Mouse (Mus musculus): ENCODE data around the gene Parva. TPM values are rescaled to one million over a fixed set of nuclear protein-coding genes. Genes with fewer than 3 reads are reported as not detected.

The Parva gene
- polyA plus RNA-seq, 1 experiment from 2014 or later, result 66.2 TPM

DNA sequence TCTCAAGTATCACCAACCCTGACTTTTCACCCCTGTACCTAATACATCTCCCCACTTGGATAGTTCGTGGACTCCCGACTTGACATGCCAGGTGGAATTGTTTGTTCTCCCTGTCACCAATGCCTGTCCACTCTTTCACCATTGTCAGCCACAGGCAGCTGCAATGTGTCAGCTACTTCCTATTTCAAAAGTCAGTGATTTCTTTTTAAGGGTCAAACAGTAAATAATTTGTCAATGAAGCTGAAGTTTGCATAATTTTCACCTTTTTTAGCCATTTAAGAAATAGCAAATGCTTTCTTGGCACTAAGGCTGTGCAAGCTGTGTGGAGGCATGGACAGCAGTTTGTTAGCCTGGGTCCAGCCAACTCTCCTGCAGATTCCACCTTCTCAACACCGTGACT, 12.5 kb downstream of the Parva start:
- H3K4me2 ChIP-seq (replicated peaks), result no peak overlapping the region
- no peak overlapping the region for H3K9ac ChIP-seq
- H3K4me3 ChIP-seq, result no peak overlapping the region
- no peak overlapping the region for H3K27ac ChIP-seq
- H3K36me3 ChIP-seq, result 0 out of 2 replicates have a peak, but pooled peaks cover 2% of the 10 kb centered on the region
- peaks cover 19% of the 10 kb centered on the region for H3K4me1 ChIP-seq
- ATAC-seq (ENCODE audit: low FRiP score), result no peak
- H3K9me3 ChIP-seq (replicated peaks), result peaks cover 1% of the 10 kb centered on the region; the same call in 1 of the 2 replicates
- 88% methylated on average over 3 of the region's 3 CpGs for WGBS
- no peaks in the 10 kb centered on the region for H3K27me3 ChIP-seq

DNA sequence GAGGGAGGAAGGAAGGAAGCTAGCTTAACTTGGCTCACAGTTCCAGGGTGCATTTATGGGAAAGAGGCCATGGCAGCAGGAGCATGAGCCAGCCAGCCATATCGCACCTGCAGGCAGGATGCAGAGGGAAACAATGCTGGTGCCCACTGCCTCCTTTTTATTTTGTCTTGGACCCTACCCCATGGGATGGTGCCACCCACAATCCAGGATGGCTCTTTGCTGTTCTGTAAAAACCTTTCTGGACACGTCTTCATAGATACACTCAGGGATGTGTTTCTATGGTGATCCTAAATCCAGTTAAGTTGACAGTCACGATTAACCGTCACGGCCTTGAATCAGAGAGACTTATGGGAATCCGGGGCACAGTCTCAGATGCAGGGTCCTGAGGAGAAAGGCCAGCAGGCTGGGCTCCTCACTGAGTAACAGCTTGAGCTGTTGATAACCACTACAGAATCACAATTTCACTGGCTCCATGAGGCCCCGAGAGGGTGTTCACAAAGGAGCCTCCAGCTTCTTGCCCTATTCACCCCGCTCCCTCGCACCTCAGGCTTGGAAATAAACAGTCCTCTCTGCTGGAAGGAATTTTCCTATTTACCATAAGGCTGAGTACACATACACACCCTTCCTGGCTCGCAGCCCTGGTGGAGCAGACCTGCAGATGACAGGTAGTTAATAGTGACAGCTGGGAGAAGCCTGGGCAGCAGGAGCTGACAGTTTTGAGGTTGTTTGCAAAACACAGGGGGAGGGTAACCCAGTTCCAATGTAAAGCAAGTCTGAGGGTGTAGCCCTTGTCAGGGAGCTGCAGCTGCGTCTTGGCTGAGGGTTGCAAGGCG, 17.1 kb downstream of the Parva start:
- Histone ChIP-seq H3K36me3 (no peaks in the 10 kb centered on the region), H3K27me3 (no peaks in the 10 kb centered on the region), H3K4me3 (no peak overlapping the region), H3K4me1 (peaks cover 26% of the 10 kb centered on the region), H3K4me2 (replicated peaks) (peak overlapping the region; percentile 26), H3K9ac (no peak overlapping the region), H3K9me3 (replicated peaks) (no peaks in the 10 kb centered on the region), H3K27ac (peak overlapping the region; percentile 79)
- peak; percentile 80 for ATAC-seq (ENCODE audit: low FRiP score)
- WGBS, result 18% methylated on average over 12 of the region's 12 CpGs

DNA sequence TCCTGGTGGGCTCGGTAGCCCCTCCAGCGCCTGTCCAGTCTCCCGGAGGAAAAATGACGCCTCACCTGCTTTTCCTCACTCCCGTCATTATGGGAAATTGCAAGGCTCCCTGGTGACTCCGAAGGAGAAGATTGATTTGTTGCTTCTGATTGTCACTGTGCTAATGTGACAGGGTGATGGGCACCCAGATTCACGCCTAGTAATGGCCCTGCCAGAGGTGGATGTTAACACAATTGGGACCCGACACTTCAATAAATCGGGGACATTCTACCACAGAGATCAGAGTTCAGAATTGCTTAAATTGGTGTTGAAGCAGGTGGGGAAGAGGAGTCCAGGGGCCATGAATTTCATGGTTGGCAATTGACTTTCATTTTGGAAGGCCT, 17.7 kb downstream of the Parva start:
- no peaks in the 10 kb centered on the region for H3K27me3 ChIP-seq
- H3K4me1 ChIP-seq, result peaks cover 26% of the 10 kb centered on the region
- H3K4me3 ChIP-seq, result no peak overlapping the region
- WGBS, result 22% methylated on average over 9 of the region's 9 CpGs
- H3K9me3 ChIP-seq (replicated peaks), result no peaks in the 10 kb centered on the region
- H3K9ac ChIP-seq, result no peak overlapping the region
- ATAC-seq (ENCODE audit: low FRiP score), result peak; percentile 43; the same call in 1 of the 2 replicates
- H3K4me2 ChIP-seq (replicated peaks), result peak overlapping the region; percentile 26; the same call in 1 of the 2 replicates
- no peaks in the 10 kb centered on the region for H3K36me3 ChIP-seq
- H3K27ac ChIP-seq, result peak overlapping the region; percentile 79

DNA sequence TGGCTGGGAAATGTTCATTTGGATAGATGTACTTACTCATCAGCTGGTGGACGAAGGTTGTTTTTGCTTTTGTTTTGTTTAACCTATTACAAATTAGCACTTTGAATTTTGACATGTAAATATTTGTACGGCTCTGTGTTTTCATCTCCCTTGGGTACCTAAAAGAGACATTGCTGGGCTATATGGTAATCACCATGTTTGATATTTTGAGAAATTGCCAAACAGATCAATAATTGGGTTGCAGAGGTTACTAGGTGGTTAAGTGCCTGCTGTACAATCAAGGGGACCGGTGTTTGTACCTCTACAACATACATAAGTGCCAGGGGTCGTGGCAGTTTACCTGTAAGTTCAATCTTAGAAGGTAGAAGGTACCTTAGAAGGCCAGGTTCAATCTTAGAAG, 19.2 kb downstream of the Parva start:
- Histone ChIP-seq H3K9me3 (replicated peaks) (no peaks in the 10 kb centered on the region), H3K27me3 (no peaks in the 10 kb centered on the region), H3K4me3 (no peak overlapping the region), H3K4me1 (peaks cover 26% of the 10 kb centered on the region), H3K9ac (no peak overlapping the region), H3K27ac (no peak overlapping the region), H3K4me2 (replicated peaks) (no peak overlapping the region), H3K36me3 (no peaks in the 10 kb centered on the region)
- ATAC-seq (ENCODE audit: low FRiP score), result no peak
- WGBS, result 90% methylated on average over 4 of the region's 4 CpGs

DNA sequence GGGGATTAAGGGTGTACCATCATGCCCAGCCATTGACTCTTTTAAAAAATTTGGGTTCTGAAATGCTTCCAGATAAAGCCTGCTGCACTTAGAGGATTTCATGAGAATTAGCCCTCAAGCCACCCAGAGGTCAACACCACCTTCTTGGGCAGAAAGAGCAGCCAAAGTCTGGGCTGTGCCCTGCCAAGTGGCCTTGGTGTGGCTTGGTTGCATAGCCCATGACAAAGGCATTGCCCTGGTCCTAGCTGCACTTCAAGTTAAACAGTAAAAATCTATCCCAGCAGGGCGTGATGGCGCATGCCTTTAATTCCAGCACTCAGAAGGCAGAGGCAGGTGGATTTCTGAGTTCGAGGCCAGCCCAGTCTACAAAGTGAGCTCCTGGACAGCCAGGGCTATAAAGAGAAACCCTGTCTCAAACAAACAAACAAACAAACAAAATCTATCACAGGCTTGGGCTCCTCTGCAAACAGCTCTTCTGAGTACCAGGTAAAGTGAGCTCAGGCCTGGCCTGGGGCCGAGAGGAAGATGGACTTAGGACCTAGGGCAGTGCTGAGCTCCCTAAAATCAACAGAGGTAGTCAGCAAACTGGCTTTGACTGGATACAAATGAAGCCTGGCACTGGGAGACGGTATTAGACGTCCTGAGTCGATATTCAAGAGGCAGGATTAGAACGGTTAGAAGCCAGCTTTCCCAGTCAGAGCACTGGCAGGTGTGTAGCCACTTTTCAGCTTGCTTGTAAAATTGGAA, 22.8 kb downstream of the Parva start:
- H3K4me3 ChIP-seq, result no peak overlapping the region
- H3K27me3 ChIP-seq, result no peaks in the 10 kb centered on the region
- 84% methylated on average over 8 of the region's 8 CpGs for WGBS
- H3K9me3 ChIP-seq (replicated peaks), result no peaks in the 10 kb centered on the region
- no peak overlapping the region for H3K27ac ChIP-seq
- H3K9ac ChIP-seq, result no peak overlapping the region
- peaks cover 15% of the 10 kb centered on the region for H3K4me1 ChIP-seq
- ATAC-seq (ENCODE audit: low FRiP score), result no peak
- no peaks in the 10 kb centered on the region for H3K36me3 ChIP-seq
- no peak overlapping the region for H3K4me2 ChIP-seq (replicated peaks)

DNA sequence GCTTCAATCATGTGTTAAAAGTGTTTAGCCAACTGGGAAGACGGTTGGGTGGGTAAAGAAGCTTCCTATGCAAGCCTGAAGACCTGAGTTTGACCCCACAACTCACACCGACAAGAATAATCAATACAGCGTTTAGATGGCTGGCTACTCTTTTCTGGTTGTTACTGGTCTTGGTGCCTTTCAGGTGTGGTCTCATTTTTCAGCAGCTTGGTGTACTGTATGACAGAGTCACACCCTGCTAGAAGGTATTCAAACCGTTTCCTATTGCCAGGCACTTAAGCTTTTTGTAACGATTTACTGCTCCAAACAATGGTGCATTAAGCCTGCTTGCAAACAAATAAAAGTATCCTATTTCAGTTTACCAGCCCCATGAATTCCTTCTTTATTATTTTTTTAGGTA, 25.2 kb downstream of the Parva start:
- H3K36me3 ChIP-seq, result no peaks in the 10 kb centered on the region
- no peak overlapping the region for H3K4me2 ChIP-seq (replicated peaks)
- no peak overlapping the region for H3K4me3 ChIP-seq
- H3K4me1 ChIP-seq, result peaks cover 12% of the 10 kb centered on the region
- H3K27me3 ChIP-seq, result no peaks in the 10 kb centered on the region
- H3K9ac ChIP-seq, result no peak overlapping the region
- no peaks in the 10 kb centered on the region for H3K9me3 ChIP-seq (replicated peaks)
- ATAC-seq (ENCODE audit: low FRiP score), result no peak
- H3K27ac ChIP-seq, result no peak overlapping the region
- WGBS, result 69% methylated on average over 5 of the region's 5 CpGs

DNA sequence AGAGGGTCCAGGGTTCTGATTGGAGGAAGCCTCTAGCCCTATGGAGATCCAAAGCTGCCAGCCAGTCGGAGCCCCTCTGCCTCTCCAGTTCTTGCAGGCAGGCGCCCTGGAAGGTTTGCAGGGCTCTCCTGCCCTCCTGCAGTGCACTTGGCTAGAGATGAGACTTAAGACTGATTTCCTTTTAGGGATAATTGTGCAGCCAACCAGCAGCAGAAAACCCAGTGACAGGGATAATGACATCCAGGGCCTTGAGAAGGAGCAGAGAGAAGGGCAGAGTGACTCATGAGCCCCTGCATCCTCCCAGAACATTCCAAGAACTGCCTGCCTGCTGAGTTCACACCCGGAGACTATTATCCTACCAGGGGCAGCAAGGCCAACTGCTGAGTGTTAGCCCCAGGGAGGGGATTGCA, 26.5 kb downstream of the Parva start:
- no peak for ATAC-seq (ENCODE audit: low FRiP score)
- peak overlapping the region; percentile 18; the same call in 1 of the 2 replicates for H3K27ac ChIP-seq
- 11% methylated on average over 3 of the region's 3 CpGs for WGBS
- H3K36me3 ChIP-seq, result no peaks in the 10 kb centered on the region
- H3K9ac ChIP-seq, result no peak overlapping the region
- H3K4me3 ChIP-seq, result no peak overlapping the region
- H3K4me1 ChIP-seq, result peaks cover 12% of the 10 kb centered on the region
- H3K27me3 ChIP-seq, result no peaks in the 10 kb centered on the region
- H3K4me2 ChIP-seq (replicated peaks), result no peak overlapping the region
- H3K9me3 ChIP-seq (replicated peaks), result no peaks in the 10 kb centered on the region

DNA sequence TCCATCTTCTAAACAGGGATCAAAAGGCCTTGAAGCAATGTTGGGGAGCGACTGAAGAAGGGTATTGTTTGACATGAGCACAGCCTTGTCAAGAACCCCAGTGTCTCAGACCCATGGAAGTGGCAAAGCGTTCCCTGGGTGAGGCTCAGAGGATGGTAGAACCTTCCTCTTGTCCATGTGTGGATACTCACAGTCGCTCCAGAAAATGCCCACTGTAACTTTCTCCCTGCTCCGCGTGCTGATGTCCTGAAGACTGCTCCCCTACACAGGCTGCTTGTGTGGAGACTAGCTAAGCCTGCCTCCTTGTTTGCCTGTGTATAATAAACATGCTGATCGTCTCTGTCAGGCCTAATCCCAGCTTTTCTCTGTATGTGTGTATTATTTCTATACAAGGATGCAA, 27.1 kb downstream of the Parva start:
- peaks cover 12% of the 10 kb centered on the region for H3K4me1 ChIP-seq
- H3K4me3 ChIP-seq, result no peak overlapping the region
- no peaks in the 10 kb centered on the region for H3K27me3 ChIP-seq
- no peak overlapping the region for H3K9ac ChIP-seq
- WGBS, result 63% methylated on average over 6 of the region's 6 CpGs
- H3K4me2 ChIP-seq (replicated peaks), result no peak overlapping the region
- no peaks in the 10 kb centered on the region for H3K36me3 ChIP-seq
- no peak overlapping the region for H3K27ac ChIP-seq
- no peaks in the 10 kb centered on the region for H3K9me3 ChIP-seq (replicated peaks)
- no peak for ATAC-seq (ENCODE audit: low FRiP score)

DNA sequence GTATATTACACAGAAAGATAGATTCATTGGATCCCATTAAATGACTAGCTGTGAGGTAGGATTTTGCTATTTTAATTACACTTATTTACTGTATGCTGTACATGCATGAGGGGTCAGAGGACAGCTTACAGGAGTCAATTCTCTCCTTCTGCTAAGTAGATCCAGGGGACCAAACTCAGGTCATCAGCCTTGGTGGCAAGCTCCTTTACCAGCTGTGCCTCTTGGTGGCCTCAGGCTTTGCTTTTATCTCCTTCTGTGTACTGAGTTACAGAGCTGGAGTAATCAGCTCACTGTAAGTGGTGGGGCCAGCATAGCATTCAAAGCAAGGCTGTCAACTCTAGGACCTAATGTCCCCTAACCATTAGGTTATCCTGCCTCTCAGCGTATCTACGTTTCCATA, 27.6 kb downstream of the Parva start:
- 87% methylated on average over 2 of the region's 2 CpGs for WGBS
- no peaks in the 10 kb centered on the region for H3K9me3 ChIP-seq (replicated peaks)
- no peak overlapping the region for H3K27ac ChIP-seq
- H3K9ac ChIP-seq, result no peak overlapping the region
- peaks cover 12% of the 10 kb centered on the region for H3K4me1 ChIP-seq
- no peaks in the 10 kb centered on the region for H3K36me3 ChIP-seq
- no peaks in the 10 kb centered on the region for H3K27me3 ChIP-seq
- H3K4me3 ChIP-seq, result no peak overlapping the region
- ATAC-seq (ENCODE audit: low FRiP score), result no peak
- no peak overlapping the region for H3K4me2 ChIP-seq (replicated peaks)

DNA sequence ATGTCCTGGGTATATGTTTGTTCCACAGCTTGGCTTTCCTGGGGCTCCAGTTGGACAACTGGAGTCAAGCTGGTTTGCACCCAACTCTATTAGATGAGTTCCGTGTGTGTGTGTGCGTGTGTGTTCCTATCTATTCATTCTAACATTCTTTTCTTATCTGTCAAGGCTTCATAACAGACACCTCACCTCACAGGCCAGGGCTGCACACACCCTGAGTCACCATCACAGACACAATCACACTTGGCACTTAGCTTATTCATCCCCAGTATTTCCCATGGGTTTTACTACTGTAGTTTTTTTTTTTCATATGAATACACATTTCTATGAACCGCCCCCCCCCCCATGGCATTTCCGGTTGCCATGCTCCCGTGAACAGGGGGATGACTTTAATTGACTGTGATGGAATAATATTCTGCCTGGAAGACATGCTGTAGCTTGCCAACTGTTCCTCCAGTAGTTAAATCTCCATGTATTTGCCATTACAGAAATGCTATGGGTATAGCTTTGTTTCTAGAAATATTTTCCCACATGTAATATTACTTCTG, 28.3 kb downstream of the Parva start:
- 88% methylated on average over 5 of the region's 5 CpGs for WGBS

DNA sequence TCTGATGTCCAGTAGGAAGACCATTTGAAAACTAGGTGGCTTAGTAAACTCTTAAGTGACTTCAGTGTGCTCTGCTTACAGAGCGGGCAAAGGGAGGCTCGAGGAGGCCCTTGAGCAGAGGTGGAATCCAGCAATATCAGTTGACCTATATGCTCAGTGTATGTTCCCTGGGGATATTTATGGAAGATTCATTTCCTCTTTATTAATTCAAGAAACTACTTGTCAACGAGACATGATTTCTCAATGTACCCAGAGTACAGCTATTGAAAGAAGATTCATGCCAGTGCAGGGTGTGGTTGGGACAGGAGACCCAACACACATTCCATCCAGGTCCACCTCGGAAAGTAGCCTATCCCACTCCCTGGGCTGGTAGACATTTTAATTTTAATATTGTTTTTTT, 30.1 kb downstream of the Parva start:
- H3K4me2 ChIP-seq (replicated peaks), result no peak overlapping the region
- no peak for ATAC-seq (ENCODE audit: low FRiP score)
- H3K9ac ChIP-seq, result no peak overlapping the region
- no peaks in the 10 kb centered on the region for H3K27me3 ChIP-seq
- peaks cover 22% of the 10 kb centered on the region for H3K4me1 ChIP-seq
- no peak overlapping the region for H3K27ac ChIP-seq
- H3K9me3 ChIP-seq (replicated peaks), result no peaks in the 10 kb centered on the region
- WGBS, result 91% methylated on average over 4 of the region's 4 CpGs
- no peak overlapping the region for H3K4me3 ChIP-seq
- H3K36me3 ChIP-seq, result no peaks in the 10 kb centered on the region

More for the DNA sequence above, 28.3 kb downstream of the Parva start:
- no peak overlapping the region for H3K9ac ChIP-seq
- no peaks in the 10 kb centered on the region for H3K36me3 ChIP-seq
- no peak overlapping the region for H3K27ac ChIP-seq
- ATAC-seq (ENCODE audit: low FRiP score), result no peak
- peaks cover 17% of the 10 kb centered on the region for H3K4me1 ChIP-seq
- no peaks in the 10 kb centered on the region for H3K9me3 ChIP-seq (replicated peaks)
- no peak overlapping the region for H3K4me2 ChIP-seq (replicated peaks)
- no peaks in the 10 kb centered on the region for H3K27me3 ChIP-seq
- no peak overlapping the region for H3K4me3 ChIP-seq

DNA sequence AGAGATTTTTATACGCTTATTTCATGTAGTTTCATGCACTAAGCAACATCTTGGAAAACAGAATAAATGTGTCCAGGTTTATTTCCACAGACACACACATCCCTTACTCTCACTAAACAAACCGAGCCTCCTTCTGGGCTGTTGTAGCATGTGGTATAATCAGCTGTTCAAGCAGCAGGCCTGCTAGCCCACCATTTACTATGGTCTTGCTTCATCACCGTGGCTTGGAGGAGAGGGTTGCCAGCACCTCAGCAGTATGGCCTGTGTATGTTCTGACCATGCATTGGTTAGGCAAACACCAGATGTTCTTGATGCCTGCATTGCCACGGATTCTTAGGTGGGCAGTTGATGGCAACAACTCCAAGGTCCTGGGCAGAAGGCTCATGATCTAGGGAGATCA, 30.6 kb downstream of the Parva start:
- Histone ChIP-seq H3K27ac (no peak overlapping the region), H3K36me3 (no peaks in the 10 kb centered on the region), H3K4me3 (no peak overlapping the region), H3K4me2 (replicated peaks) (no peak overlapping the region), H3K9ac (no peak overlapping the region), H3K4me1 (peaks cover 27% of the 10 kb centered on the region), H3K27me3 (no peaks in the 10 kb centered on the region), H3K9me3 (replicated peaks) (no peaks in the 10 kb centered on the region)
- 89% methylated on average over 4 of the region's 4 CpGs for WGBS
- no peak for ATAC-seq (ENCODE audit: low FRiP score)
